Mouse (Mus musculus): ENCODE data around the gene Dlst. TPM values are rescaled to one million over a fixed set of nuclear protein-coding genes. Genes with fewer than 3 reads are reported as not detected.

Dlst gene
- 31.9 TPM for polyA plus RNA-seq (2015; fragmentation: Illumina TruSeq; extraction: RNeasy Lipid Tissue Mini Kit (QIAGEN cat#74804); ENCODE audit: insufficient read depth, low read depth, low replicate concordance)

GRCm38 (mm10) chr12:85110698-85111592 is at the start of gene Dlst, which contains the start of gene Prox2:
Dlst (plus strand) TSS chr12:85110833.
Prox2 (minus strand) TSS chr12:85110759.

DNA sequence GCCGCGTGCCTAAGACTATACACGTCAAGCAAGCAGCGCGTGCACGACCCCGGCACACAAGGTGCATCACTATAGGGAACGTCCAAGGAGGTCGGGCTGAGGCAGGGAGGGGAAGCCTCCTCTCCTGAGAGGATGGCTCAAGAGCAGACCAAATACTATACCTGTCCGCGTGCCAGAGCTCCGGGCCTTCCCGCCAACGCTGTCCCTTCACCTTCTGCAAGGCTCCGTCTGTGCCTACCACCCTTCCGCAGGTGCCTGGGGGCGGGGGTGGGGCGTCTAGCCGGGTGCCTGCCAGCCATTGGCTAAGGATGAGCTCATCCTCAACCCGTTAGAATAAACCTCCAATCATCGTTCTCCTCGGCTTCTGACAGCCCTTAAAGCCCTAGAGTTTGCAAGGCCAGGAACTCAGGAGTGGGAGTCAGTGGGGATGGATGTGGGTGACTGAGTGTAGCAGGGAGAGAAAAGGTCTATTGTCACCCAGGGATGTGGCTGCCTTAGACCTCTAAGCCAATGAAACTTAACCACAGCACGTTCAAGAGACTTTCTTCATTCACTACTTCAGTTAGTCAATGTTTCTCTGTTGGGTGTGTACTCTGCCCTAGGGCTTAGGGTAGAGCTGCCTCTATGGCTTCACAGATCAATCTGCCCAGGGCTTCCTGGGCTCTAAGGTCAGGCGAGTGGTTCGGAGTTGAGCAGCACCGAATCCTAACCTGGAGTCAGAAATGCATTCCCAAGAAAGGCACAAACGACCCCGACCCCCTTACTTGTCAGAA is 40.6 kb downstream of the Dlst start, which contains the start of gene Rps6kl1:
Rps6kl1 (minus strand) TSS at position 263 of the 773 bp plus-strand sequence.

DNA sequence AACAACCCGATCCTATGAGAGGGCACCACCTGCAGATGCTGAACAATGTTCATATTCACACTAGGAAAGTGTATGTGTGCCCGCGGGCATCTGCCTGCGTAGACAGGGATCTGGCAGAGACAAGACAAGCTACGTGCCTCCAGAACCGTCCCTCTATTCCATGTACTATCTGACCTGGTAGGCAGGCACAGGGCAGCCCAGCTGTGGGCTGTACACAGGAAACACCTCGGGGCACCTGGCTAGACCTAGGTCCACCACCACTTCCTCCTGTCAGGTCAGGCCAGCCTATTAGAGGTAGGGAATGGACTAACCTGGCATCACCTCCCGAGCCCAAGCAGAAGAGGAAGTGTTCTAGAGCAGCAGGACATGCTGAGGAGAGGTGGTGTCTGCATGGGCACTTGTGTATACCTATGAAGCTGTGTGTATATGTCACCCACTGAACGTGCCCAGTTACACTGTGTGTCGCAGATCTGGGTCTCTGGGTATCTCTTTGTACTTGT is 67.2 kb downstream of the Dlst start, which contains the start of gene Pgf:
Pgf (minus strand) TSS at position 51 of the 500 bp plus-strand sequence.

Other genes with a start within 250 kb of the Dlst start
- 0.59 TPM for gene Ltbp2, start 234.3 kb upstream of the Dlst start, polyA plus RNA-seq (2015; fragmentation: Illumina TruSeq; extraction: RNeasy Lipid Tissue Mini Kit (QIAGEN cat#74804); ENCODE audit: insufficient read depth, low read depth, low replicate concordance)
- 18.8 TPM for gene Fcf1, start 139.9 kb upstream of the Dlst start, polyA plus RNA-seq (2015; fragmentation: Illumina TruSeq; extraction: RNeasy Lipid Tissue Mini Kit (QIAGEN cat#74804); ENCODE audit: insufficient read depth, low read depth, low replicate concordance)
- 4.5 TPM for gene Arel1, start 139.9 kb upstream of the Dlst start, polyA plus RNA-seq (2015; fragmentation: Illumina TruSeq; extraction: RNeasy Lipid Tissue Mini Kit (QIAGEN cat#74804); ENCODE audit: insufficient read depth, low read depth, low replicate concordance)
- 14.7 TPM for gene Ylpm1, start 114.5 kb upstream of the Dlst start, polyA plus RNA-seq (2015; fragmentation: Illumina TruSeq; extraction: RNeasy Lipid Tissue Mini Kit (QIAGEN cat#74804); ENCODE audit: insufficient read depth, low read depth, low replicate concordance)
- gene Prox2, start 74 bp upstream of the Dlst start, polyA plus RNA-seq (2015; fragmentation: Illumina TruSeq; extraction: RNeasy Lipid Tissue Mini Kit (QIAGEN cat#74804); ENCODE audit: insufficient read depth, low read depth, low replicate concordance) = 0.61 TPM
- 0.66 TPM for gene Rps6kl1, start 40.4 kb downstream of the Dlst start, polyA plus RNA-seq (2015; fragmentation: Illumina TruSeq; extraction: RNeasy Lipid Tissue Mini Kit (QIAGEN cat#74804); ENCODE audit: insufficient read depth, low read depth, low replicate concordance)
- gene Pgf, start 67.0 kb downstream of the Dlst start, polyA plus RNA-seq (2015; fragmentation: Illumina TruSeq; extraction: RNeasy Lipid Tissue Mini Kit (QIAGEN cat#74804); ENCODE audit: insufficient read depth, low read depth, low replicate concordance) = 12.8 TPM
- gene Eif2b2, start 108.6 kb downstream of the Dlst start, polyA plus RNA-seq (2015; fragmentation: Illumina TruSeq; extraction: RNeasy Lipid Tissue Mini Kit (QIAGEN cat#74804); ENCODE audit: insufficient read depth, low read depth, low replicate concordance) = 25.4 TPM
- 3.1 TPM for gene Mlh3, start 159.8 kb downstream of the Dlst start, polyA plus RNA-seq (2015; fragmentation: Illumina TruSeq; extraction: RNeasy Lipid Tissue Mini Kit (QIAGEN cat#74804); ENCODE audit: insufficient read depth, low read depth, low replicate concordance)
- 4.1 TPM for gene Acyp1, start 177.6 kb downstream of the Dlst start, polyA plus RNA-seq (2015; fragmentation: Illumina TruSeq; extraction: RNeasy Lipid Tissue Mini Kit (QIAGEN cat#74804); ENCODE audit: insufficient read depth, low read depth, low replicate concordance)
- 0.81 TPM for gene Zc2hc1c, start 177.8 kb downstream of the Dlst start, polyA plus RNA-seq (2015; fragmentation: Illumina TruSeq; extraction: RNeasy Lipid Tissue Mini Kit (QIAGEN cat#74804); ENCODE audit: insufficient read depth, low read depth, low replicate concordance)
- 11.6 TPM for gene Nek9, start 228.5 kb downstream of the Dlst start, polyA plus RNA-seq (2015; fragmentation: Illumina TruSeq; extraction: RNeasy Lipid Tissue Mini Kit (QIAGEN cat#74804); ENCODE audit: insufficient read depth, low read depth, low replicate concordance)